ENCODE assay signal across 13 mouse cellular contexts in the genomic region with DNA sequence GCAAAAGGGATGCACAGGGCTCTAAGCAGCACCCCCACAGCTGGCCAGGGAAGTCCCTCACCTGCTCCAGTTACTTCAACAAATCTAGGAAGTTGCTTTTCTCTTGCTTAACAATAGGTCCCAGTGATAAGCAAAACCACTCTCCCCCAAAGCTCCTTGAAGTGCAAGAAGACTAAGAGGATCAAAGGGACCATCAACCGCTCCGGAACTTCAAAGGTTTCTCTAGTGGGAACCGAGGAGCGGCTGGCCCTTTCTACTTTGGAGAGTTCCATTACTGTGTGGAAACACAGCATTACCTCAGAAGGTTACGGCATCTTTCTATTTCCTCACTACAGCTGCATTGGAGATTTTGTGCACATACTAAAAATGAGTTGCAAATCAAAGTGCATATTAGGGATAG. TPM values are rescaled to one million over a fixed set of nuclear protein-coding genes. Genes with fewer than 3 reads are reported as not detected.
DNase-seq lines count a peak whose midpoint lies in the region; ATAC-seq and TF ChIP-seq lines count a peak whose summit lies in the region.
"Had no signal": no experiment of that assay in that cellular context is flagged by ENCODE, and none has a peak within 500 bp of the region (broad histone marks: within the 10 kb centered on the region; RNA-seq: fewer than 3 reads in every experiment).

No protein-coding gene starts in this region.

- H3K4me3 ChIP-seq in lung, embryonic 14.5 days (ENCODE audit: low read depth, low read length), result no peak overlapping the region
- H3K4me3 ChIP-seq in lung, adult 2 months (replicated peaks; ENCODE audit: extremely low read depth, low read depth, low read length), result no peak overlapping the region
- H3K4me3 ChIP-seq in intestine, embryonic 15.5 days (replicated peaks), result no peak overlapping the region
- H3K4me3 ChIP-seq in limb, embryonic 10.5 days, result no peak overlapping the region
- H3K4me3 ChIP-seq: left cerebral cortex, adult 2 months; limb, embryonic 15.5 days; lung, embryonic 15.5 days had no signal

- H3K4me1 ChIP-seq in lung, embryonic 14.5 days (ENCODE audit: insufficient read depth), result no peaks in the 10 kb centered on the region
- H3K4me1 ChIP-seq in lung, adult 2 months (ENCODE audit: control insufficient read depth, insufficient read depth, low read length), result no peaks in the 10 kb centered on the region
- H3K4me1 ChIP-seq in intestine, embryonic 15.5 days (replicated peaks), result no peaks in the 10 kb centered on the region
- no peaks in the 10 kb centered on the region for H3K4me1 ChIP-seq in limb, embryonic 10.5 days
- H3K4me1 ChIP-seq: limb, embryonic 15.5 days; lung, embryonic 15.5 days had no signal

- H3K9ac ChIP-seq in lung, embryonic 14.5 days, result no peak overlapping the region
- no peak overlapping the region for H3K9ac ChIP-seq in intestine, embryonic 15.5 days
- H3K9ac ChIP-seq: hindbrain, embryonic 14.5 days; limb, embryonic 15.5 days; lung, embryonic 15.5 days had no signal

- peak; percentile 47 for DNase-seq in lung, embryonic 14.5 days
- DNase-seq in lung, adult 2 months, result no peak
- peak; percentile 46 for DNase-seq in R1 (ENCODE audit: low read depth, low spot score)
- peak; percentile 33 for DNase-seq in embryo, embryonic 10.5 days (ENCODE audit: low spot score)
- DNase-seq in thymus, postnatal 25 days, result peak; percentile 42
- no peak for DNase-seq in limb, embryonic 10.5 days (ENCODE audit: low spot score)
- DNase-seq: cerebellum, adult 8-10 months; kidney, adult 2 months had no signal

- ATAC-seq in lung, embryonic 14.5 days (ENCODE audit: insufficient read depth), result no peak
- no peak for ATAC-seq in intestine, embryonic 15.5 days

- no peak for TF ChIP-seq CTCF in lung, embryonic 14.5 days (IDR thresholded peaks at IDR 0.05; ENCODE audit: low read depth)
- TF ChIP-seq CTCF in lung, adult 2 months (IDR thresholded peaks at IDR 0.05; ENCODE audit: insufficient read depth, low read length), result no peak

- no peaks in the 10 kb centered on the region for H3K27me3 ChIP-seq in lung, embryonic 14.5 days (ENCODE audit: insufficient read depth, low read length)
- H3K27me3 ChIP-seq in intestine, embryonic 15.5 days (replicated peaks), result no peaks in the 10 kb centered on the region
- no peaks in the 10 kb centered on the region for H3K27me3 ChIP-seq in limb, embryonic 10.5 days (ENCODE audit: low read depth, poor library complexity, severe bottlenecking)
- H3K27me3 ChIP-seq: limb, embryonic 15.5 days; lung, embryonic 15.5 days had no signal

- no peaks in the 10 kb centered on the region for H3K9me3 ChIP-seq in lung, embryonic 14.5 days (ENCODE audit: low read depth, low read length)
- no peaks in the 10 kb centered on the region for H3K9me3 ChIP-seq in intestine, embryonic 15.5 days
- no peaks in the 10 kb centered on the region for H3K9me3 ChIP-seq in limb, embryonic 10.5 days (replicated peaks)
- H3K9me3 ChIP-seq: limb, embryonic 15.5 days; lung, embryonic 15.5 days had no signal

- H3K36me3 ChIP-seq in lung, embryonic 14.5 days (ENCODE audit: insufficient read depth), result no peaks in the 10 kb centered on the region
- no peaks in the 10 kb centered on the region for H3K36me3 ChIP-seq in intestine, embryonic 15.5 days
- H3K36me3 ChIP-seq in limb, embryonic 10.5 days, result no peaks in the 10 kb centered on the region
- H3K36me3 ChIP-seq: limb, embryonic 15.5 days; lung, embryonic 15.5 days had no signal

- WGBS in lung, embryonic 14.5 days, result 17% methylated on average over 5 of the region's 5 CpGs
- 41% methylated on average over 5 of the region's 5 CpGs for WGBS in lung, adult 2 months
- WGBS in intestine, embryonic 15.5 days, result 35% methylated on average over 5 of the region's 5 CpGs
- 3% methylated on average over 5 of the region's 5 CpGs for WGBS in limb, embryonic 10.5 days

- H3K4me2 ChIP-seq in lung, embryonic 14.5 days, result no peak overlapping the region
- H3K4me2 ChIP-seq in intestine, embryonic 15.5 days (replicated peaks), result no peak overlapping the region
- H3K4me2 ChIP-seq: hindbrain, embryonic 14.5 days; limb, embryonic 15.5 days; lung, embryonic 15.5 days had no signal

- H3K27ac ChIP-seq in lung, embryonic 14.5 days (ENCODE audit: low read depth), result no peak overlapping the region
- no peak overlapping the region for H3K27ac ChIP-seq in intestine, embryonic 15.5 days
- H3K27ac ChIP-seq in limb, embryonic 10.5 days, result no peak overlapping the region
- H3K27ac ChIP-seq: hindbrain, embryonic 14.5 days; left cerebral cortex, adult 2 months; limb, embryonic 15.5 days; lung, embryonic 15.5 days had no signal

- TF ChIP-seq POLR2A in lung, adult 2 months (IDR thresholded peaks at IDR 0.05; ENCODE audit: borderline replicate concordance, extremely low read depth, low read depth, low read length), result no peak

RNA-seq across cellular contexts. Expression of gene Naa30, which starts 16.5 kb away (rescaled TPM):
- 12.5 and 16.7 TPM in 2 replicates for polyA plus RNA-seq in lung, embryonic 14.5 days (2014; fragmentation: Nextera tagmentation; extraction: Ambion mirVana)
- polyA plus RNA-seq in lung, adult 2 months (2012; rRNA removed), result 5.0 and 7.5 TPM in 2 replicates
- polyA plus RNA-seq in intestine, embryonic 15.5 days (2015; fragmentation: Nextera tagmentation; extraction: Ambion mirVana), result 10.8 and 11.1 TPM in 2 replicates
- polyA plus RNA-seq in limb, embryonic 10.5 days (2016; fragmentation: Nextera tagmentation; extraction: Ambion mirVana), result 9.8 and 10.7 TPM in 2 replicates

Comparison
In these comparisons a context has a peak if more than half of its experiments do, and no peak if none do; other contexts are left out.
1. DNase-seq: peak in lung, embryonic 14.5 days (single experiment), R1 (single experiment), embryo, embryonic 10.5 days (single experiment) and thymus, postnatal 25 days (single experiment); none in lung, adult 2 months (single experiment) and limb, embryonic 10.5 days (single experiment).